Mouse (Mus musculus) ES-Bruce4 (cell line): Measurements from ENCODE around the gene Hnf1a. TPM values are rescaled to one million over a fixed set of nuclear protein-coding genes. Genes with fewer than 3 reads are reported as not detected.

Experiments used
- H3K27ac ChIP-seq: 2 replicates; pipeline ENCODE4 v1.5.1; 2012; ENCODE audit warnings: low read length, inconsistent platforms; ENCODE audit not compliant: insufficient read depth
- H3K27me3 ChIP-seq: 2 replicates; pipeline ENCODE4 v1.6.1; 2012; ENCODE audit warnings: mild to moderate bottlenecking, low read length, inconsistent platforms; ENCODE audit not compliant: control insufficient read depth, poor library complexity, insufficient read depth, severe bottlenecking
- H3K36me3 ChIP-seq: 2 replicates; pipeline ENCODE4 v1.6.1; 2012; ENCODE audit warnings: inconsistent platforms, mild to moderate bottlenecking, low read length, moderate library complexity; ENCODE audit not compliant: control insufficient read depth, poor library complexity, insufficient read depth, severe bottlenecking
- H3K4me1 ChIP-seq: one replicate; pipeline ENCODE4 v1.8.1; 2011; ENCODE audit warnings: low read length; ENCODE audit not compliant: control insufficient read depth, insufficient read depth
- H3K4me3 ChIP-seq: 2 replicates; pipeline ENCODE4 v1.5.1; 2011; ENCODE audit warnings: low read depth, mild to moderate bottlenecking, low read length
- H3K9ac ChIP-seq: 2 replicates; pipeline ENCODE4 v1.6.1; 2012; ENCODE audit warnings: low read depth, mild to moderate bottlenecking, inconsistent platforms; ENCODE audit not compliant: poor library complexity, severe bottlenecking
- H3K9me3 ChIP-seq: replicated peaks from 2 replicates; pipeline ENCODE4 v1.6.1; 2012; ENCODE audit warnings: mild to moderate bottlenecking, low read length, inconsistent platforms; ENCODE audit not compliant: control insufficient read depth, poor library complexity, insufficient read depth, severe bottlenecking
- CTCF ChIP-seq: IDR thresholded peaks from one replicate; pipeline ENCODE4 v1.8.1; 2011; ENCODE audit warnings: low read depth, low read length
- EP300 ChIP-seq: IDR thresholded peaks from 2 replicates; pipeline ENCODE4 v1.6.1; 2011; ENCODE audit warnings: low read depth, low read length; ENCODE audit not compliant: insufficient read depth
- POLR2A ChIP-seq: IDR thresholded peaks from one replicate; pipeline ENCODE4 v1.8.1; 2011; ENCODE audit warnings: low read length; ENCODE audit not compliant: insufficient read depth
- polyA plus RNA-seq: library from polyadenylated mRNA; stranded (reverse); fragments of >200 nt; gene quantifications from 2 replicates; pipeline ENCODE4 v1.2.4, GENCODE M21; 2011; ENCODE audit warnings: low read depth; ENCODE audit not compliant: missing spikeins, insufficient read depth, insufficient read length

Hnf1a gene
- polyA plus RNA-seq, 1 experiment, result 1.3 TPM

GRCm38 (mm10) chr5:114908598-114909305, 62.1 kb downstream of the Hnf1a start:
- Histone ChIP-seq H3K4me1 (no peaks in the 10 kb centered on the region), H3K27ac (peak overlapping the region; percentile 75), H3K9me3 (peaks cover 3% of the 10 kb centered on the region; the same call in 1 of the 2 replicates), H3K9ac (0 out of 2 replicates have a peak overlapping the region, but pooled peaks have one; percentile 35), H3K4me3 (peak overlapping the region; percentile 55), H3K36me3 (no peaks in the 10 kb centered on the region), H3K27me3 (no peaks in the 10 kb centered on the region)
- no peak for TF ChIP-seq CTCF
- TF ChIP-seq POLR2A, result no peak
- no peak for TF ChIP-seq EP300

- Histone ChIP-seq H3K9ac (no peak overlapping the region), H3K27ac (no peak overlapping the region), H3K9me3 (peaks cover 3% of the 10 kb centered on the region), H3K36me3 (no peaks in the 10 kb centered on the region), H3K4me3 (no peak overlapping the region), H3K4me1 (no peaks in the 10 kb centered on the region), H3K27me3 (no peaks in the 10 kb centered on the region)
- TF ChIP-seq CTCF (peak; percentile 85), EP300 (no peak), POLR2A (no peak)
These were observed 68.5 kb downstream of the Hnf1a start for GRCm38 (mm10) chr5:114902413-114902812.

Other genes with a start within 250 kb of the Hnf1a start
- gene Ankrd13a, start 196.4 kb downstream of the Hnf1a start, polyA plus RNA-seq, result 70.6 and 71.8 TPM in 2 replicates
- 42.0 and 43.6 TPM in 2 replicates for gene Git2, start 195.6 kb downstream of the Hnf1a start, polyA plus RNA-seq
- gene 1500011B03Rik, start 147.6 kb downstream of the Hnf1a start, polyA plus RNA-seq, result 36.3 and 40.7 TPM in 2 replicates
- gene 4930519G04Rik, start 117.4 kb downstream of the Hnf1a start, polyA plus RNA-seq, result not detected in 2 replicates
- 0.21 TPM in 1 of 2 replicates, not detected in the other for gene Gm9936, start 112.4 kb downstream of the Hnf1a start, polyA plus RNA-seq
- 42.0 and 42.3 TPM in 2 replicates for gene Oasl2, start 74.2 kb downstream of the Hnf1a start, polyA plus RNA-seq
- not detected in 2 replicates for gene Oasl1, start 47.9 kb downstream of the Hnf1a start, polyA plus RNA-seq
- 21.7 and 22.8 TPM in 2 replicates for gene 2210016L21Rik, start 28.9 kb downstream of the Hnf1a start, polyA plus RNA-seq
- 69.2 and 80.9 TPM in 2 replicates for gene Sppl3, start 40.0 kb upstream of the Hnf1a start, polyA plus RNA-seq
- not detected in 2 replicates for gene Gm10401, start 127.2 kb upstream of the Hnf1a start, polyA plus RNA-seq
- 44.8 and 52.1 TPM in 2 replicates for gene Acads, start 148.3 kb upstream of the Hnf1a start, polyA plus RNA-seq
- gene Unc119b, start 163.9 kb upstream of the Hnf1a start, polyA plus RNA-seq, result 35.5 and 36.9 TPM in 2 replicates
- gene Mlec, start 187.1 kb upstream of the Hnf1a start, polyA plus RNA-seq, result 137 and 139 TPM in 2 replicates
- 8.1 and 11.4 TPM in 2 replicates for gene Cabp1, start 223.3 kb upstream of the Hnf1a start, polyA plus RNA-seq